Mouse (Mus musculus): ENCODE measurements around the gene Rufy3.

DNA sequence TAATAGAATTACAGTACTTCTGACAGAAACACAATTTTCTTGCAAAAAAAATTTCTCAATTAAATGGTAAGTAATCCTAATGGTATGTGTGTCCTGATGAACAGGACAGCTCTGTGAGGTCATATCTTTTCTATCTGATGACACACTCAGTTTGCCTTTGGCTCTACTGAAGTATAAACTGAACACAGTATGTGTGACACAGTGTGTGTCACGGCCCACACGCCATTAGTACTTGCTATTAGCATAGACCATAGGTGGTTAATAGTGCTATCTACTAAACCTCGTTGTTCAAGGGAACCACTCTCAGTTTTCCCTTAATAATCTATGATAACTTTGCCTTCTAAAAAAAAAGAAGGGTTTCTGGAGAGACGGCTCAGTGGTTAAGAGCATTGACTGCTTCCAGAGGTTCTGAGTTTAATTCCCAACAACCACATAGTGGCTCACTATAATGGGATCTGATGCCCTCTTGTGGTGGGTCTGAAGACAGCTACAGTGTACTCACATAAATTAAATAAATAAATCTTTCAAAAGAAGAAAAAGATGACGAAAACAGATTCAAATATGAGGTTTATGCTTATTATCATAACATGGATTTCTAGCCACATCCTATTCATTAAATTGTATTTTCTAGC lies 22.1 kb upstream of the Rufy3 start:
- TF ChIP-seq CTCF (IDR thresholded peaks at IDR 0.05; ENCODE audit: insufficient read depth, low read length) (no peak; the same call in 1 of the 2 replicates), POLR2A (IDR thresholded peaks at IDR 0.05; ENCODE audit: borderline replicate concordance, extremely low read depth, low read depth, low read length) (no peak)

Data from lung, adult 2 months (tissue).